Mouse (Mus musculus): Measurements from ENCODE around the gene Higd1b.

The Higd1b gene

GRCm38 (mm10) chr11:102838616-102839150 is 3.0 kb downstream of the Higd1b start:
- no peak for DNase-seq (ENCODE audit: low spot score)

GRCm38 (mm10) chr11:102845926-102846325 is 10.3 kb downstream of the Higd1b start:
- no peak for DNase-seq (ENCODE audit: low spot score)

DNA sequence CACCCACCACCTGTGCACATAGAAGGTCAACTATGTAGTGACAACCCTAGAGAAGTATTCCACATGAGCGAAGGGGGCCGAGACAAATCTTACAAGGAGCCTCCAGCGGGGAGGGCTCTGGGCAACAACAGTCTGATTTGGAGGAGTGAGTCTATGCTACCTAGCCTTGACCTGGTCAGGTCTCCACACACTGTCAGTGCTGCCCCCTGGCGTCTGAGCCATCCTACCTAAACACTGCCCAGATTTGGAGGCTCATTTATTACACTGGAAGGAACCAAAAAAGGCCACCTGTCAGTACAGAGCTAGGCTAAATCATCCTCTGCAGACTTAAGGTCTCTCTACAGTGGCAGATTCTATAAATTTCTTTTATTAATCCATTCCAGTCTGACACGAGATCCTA is 16.2 kb downstream of the Higd1b start:
- DNase-seq (ENCODE audit: low spot score): peak; percentile 88

DNA sequence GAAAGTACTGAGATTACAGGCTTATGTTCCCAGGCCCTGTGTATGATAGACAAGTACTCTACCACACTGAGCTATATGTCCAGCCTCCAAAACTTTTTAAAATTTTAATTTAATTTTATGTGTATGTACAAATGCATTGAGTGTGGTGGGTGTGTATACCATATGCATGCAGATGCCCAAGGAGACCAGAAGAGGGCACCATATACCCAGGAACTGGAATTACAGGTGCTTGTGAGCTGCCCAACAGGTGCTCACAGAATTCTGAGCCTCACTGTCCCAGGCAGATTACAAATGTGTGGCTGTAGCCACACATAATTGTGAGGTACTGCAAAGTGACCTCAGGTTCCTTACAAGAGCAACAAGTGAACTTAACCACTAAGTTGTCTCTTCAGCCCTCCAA is 18.1 kb downstream of the Higd1b start:
- no peak for DNase-seq (ENCODE audit: low spot score)

DNA sequence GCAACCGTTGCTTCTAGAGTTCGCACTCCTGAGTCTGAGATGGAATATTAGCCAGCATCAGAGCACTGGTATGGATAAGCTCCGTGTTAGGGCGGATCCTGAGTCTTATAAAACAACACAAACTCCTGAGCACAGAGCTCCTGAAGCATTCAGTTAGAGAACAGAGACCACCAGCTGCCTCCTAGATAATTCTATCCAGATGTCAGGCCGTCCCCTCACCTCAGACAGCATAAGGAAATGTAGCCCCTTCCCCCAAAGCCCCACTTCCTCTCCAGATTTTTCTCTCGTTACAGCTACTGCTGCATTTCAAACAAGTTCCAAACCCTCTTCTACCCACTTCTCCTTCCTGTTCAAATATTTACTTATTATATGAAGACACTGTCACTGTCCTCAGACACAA is 20.3 kb downstream of the Higd1b start:
- no peak for DNase-seq (ENCODE audit: low spot score)

DNA sequence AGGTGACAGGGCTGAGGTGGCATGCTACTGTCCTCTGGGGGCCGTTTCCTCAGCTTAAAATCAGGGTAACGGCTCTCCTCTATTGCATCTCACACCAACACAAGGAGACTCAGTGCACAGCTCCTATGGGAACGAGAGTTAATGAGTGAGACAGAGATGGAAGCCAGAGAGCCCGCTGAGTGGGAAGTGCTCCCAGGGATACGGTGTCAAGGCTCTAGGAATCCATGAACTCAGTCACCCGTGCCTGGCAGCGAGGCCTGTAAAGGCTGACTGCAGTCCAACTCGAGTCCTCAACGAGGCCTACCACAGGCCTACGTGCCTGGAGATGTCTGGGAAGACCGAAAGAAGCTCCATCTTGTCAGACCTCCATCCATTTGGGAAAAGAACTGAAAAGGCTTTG is 23.3 kb downstream of the Higd1b start:
- no peak for DNase-seq (ENCODE audit: low spot score)

- no peak for DNase-seq (ENCODE audit: low spot score)
Observed at GRCm38 (mm10) chr11:102859933-102860332, 24.3 kb downstream of the Higd1b start.

DNA sequence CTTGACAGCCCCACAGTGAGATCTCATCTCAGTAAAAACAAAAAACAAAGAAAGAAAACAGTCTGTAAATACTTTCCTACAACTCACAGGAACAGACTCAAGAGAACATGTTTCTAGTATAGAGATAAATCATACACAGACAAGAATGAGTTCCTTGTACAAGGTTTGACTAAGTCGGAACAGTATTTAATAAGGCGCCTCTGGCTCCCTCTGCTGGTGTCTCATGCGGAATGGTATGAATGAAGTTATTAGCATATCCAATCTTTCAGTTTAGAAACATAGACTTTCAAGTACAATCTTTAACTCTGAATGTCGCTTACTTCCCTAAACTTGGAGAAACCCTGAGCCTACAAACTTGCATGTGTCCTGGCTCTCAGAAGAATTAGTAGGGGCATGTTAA is 28.6 kb downstream of the Higd1b start:
- DNase-seq (ENCODE audit: low spot score): peak; percentile 86

- no peak for DNase-seq (ENCODE audit: low spot score)
Observed at GRCm38 (mm10) chr11:102874801-102875334, 39.2 kb downstream of the Higd1b start.

- no peak for DNase-seq (ENCODE audit: low spot score)
Observed at GRCm38 (mm10) chr11:102879558-102879957, 43.9 kb downstream of the Higd1b start.

- peak; percentile 96 for DNase-seq (ENCODE audit: low spot score)
Observed at GRCm38 (mm10) chr11:102880585-102881313, 45.1 kb downstream of the Higd1b start, which contains the start of the genes Eftud2 and Ccdc103. Eftud2 (minus strand) TSS chr11:102880985. Ccdc103 (plus strand) TSS chr11:102881204.

DNA sequence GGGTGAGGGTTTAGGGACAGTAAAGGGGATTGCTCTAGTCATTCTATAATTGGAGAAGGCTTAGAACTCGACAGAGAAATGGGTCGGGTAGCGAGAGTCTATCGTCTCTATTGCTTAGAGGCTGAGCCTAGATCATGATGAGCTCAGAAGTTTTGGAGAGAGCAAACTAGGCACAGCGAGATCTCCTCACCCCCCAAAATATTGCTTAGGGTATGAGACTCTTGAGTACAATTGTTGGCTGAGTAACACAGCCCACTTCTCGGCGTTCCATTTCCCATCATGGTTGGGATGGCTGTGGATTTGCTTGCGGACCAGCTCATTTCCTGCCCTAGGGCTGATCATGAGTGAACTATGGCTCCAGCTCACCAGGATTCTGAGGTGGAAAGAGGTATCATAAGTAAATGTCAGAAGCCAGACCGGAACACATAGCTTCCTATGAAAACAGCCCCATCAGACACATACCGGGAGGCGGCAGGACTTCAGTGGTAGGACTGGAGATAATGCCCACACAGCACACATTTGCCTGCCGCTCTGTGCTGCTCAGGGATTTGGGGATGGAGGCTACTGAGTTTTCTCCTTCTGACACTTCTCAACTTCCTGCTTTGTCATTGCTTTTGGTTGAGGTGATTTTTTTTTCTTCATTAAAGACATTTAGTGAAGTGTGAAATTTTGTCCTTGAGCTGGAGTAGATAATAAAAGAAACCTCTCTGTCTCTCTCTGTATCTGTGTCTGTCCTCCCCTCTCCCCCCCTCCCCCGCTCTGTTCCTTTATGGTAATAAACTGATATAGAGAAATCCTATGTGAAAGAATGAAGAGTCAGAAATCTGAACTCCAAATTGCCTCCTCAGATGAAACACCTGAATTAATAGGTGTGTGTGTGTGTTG is 45.9 kb downstream of the Higd1b start:
- DNase-seq (ENCODE audit: low spot score): no peak

- no peak for DNase-seq (ENCODE audit: low spot score)
Observed at GRCm38 (mm10) chr11:102884616-102885219, 49.1 kb downstream of the Higd1b start, which contains the start of gene Fam187a. Fam187a (plus strand) TSS chr11:102885169.

DNA sequence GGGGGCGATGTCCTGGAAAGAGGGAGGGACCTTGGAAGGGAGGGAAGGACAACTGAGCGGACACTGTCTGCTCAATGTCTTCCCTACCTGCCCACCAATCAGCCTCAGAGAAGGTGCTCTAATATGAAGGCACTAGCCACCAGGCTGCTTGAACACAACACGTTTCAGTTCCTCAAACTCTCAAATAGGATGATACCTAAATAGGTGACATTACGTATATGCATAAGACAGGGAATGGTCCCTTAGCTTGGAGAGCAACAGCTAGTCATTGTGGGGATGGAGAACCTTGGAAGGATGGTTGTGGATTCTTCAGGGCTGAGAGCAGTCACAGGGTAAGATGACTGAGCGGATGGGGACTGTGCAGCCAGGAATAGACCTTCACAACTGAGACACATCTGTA is 51.8 kb downstream of the Higd1b start:
- DNase-seq (ENCODE audit: low spot score): no peak
